Mouse (Mus musculus): ENCODE measurements around the gene Itga9. TPM values are rescaled to one million over a fixed set of nuclear protein-coding genes. Genes with fewer than 3 reads are reported as not detected.

Gene Itga9
- polyA plus RNA-seq, 2 experiments: 1.4 to 2.8 TPM

DNA sequence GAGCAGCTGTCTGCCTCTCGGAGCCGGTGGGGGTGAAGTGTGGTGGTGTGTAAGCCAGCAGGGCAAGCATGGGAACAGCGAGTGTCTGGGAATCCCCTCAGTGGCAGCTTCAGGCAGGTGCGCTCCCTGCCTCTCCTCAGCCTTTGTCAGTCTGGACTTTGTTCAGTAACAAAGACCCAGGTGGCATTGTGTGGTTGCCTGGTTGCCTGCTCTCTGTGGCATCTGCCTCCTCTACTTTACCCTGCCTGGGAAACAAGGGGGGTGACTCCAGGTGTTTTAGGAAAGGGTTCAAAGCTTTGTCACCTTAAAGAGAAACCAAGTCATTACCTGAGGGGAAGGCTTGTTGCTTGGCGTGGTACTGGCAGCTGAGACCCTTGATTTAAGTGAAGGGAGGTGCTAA, 108.0 kb downstream of the Itga9 start:
- Histone ChIP-seq H3K4me3 (ENCODE audit: insufficient read depth in 1 of 2, low read depth in 2 of 2, low read length in 2 of 2) (no peak overlapping the region), H3K36me3 (replicated peaks; ENCODE audit: control insufficient read depth, insufficient read depth, low read depth) (no peaks in the 10 kb centered on the region), H3K4me1 (replicated peaks; ENCODE audit: control insufficient read depth in 2 of 2, insufficient read depth in 2 of 2, low read length in 1 of 2) (peaks cover 0 to 5% of the 10 kb centered on the region in 2 experiments; a peak in 1 of 4 replicates), H3K9me3 (ENCODE audit: control insufficient read depth, low read length) (no peaks in the 10 kb centered on the region), H3K4me2 (ENCODE audit: low read depth) (no peak overlapping the region), H3K9ac (replicated peaks) (no peak overlapping the region), H3K27ac (no peak overlapping the region), H3K27me3 (ENCODE audit: control insufficient read depth, insufficient read depth, low read length) (no peaks in the 10 kb centered on the region)
- TF ChIP-seq CTCF (IDR thresholded peaks at IDR 0.05; ENCODE audit: low read depth) (no peak), EP300 (IDR thresholded peaks at IDR 0.05; ENCODE audit: low read depth) (no peak)
- ATAC-seq (ENCODE audit: insufficient read depth): no peak
- no peak for DNase-seq (ENCODE audit: low read depth in 3 of 3, low spot score in 3 of 3)
- WGBS (ENCODE audit: insufficient replicate concordance): 70% methylated on average over 5 of the region's 5 CpGs

DNA sequence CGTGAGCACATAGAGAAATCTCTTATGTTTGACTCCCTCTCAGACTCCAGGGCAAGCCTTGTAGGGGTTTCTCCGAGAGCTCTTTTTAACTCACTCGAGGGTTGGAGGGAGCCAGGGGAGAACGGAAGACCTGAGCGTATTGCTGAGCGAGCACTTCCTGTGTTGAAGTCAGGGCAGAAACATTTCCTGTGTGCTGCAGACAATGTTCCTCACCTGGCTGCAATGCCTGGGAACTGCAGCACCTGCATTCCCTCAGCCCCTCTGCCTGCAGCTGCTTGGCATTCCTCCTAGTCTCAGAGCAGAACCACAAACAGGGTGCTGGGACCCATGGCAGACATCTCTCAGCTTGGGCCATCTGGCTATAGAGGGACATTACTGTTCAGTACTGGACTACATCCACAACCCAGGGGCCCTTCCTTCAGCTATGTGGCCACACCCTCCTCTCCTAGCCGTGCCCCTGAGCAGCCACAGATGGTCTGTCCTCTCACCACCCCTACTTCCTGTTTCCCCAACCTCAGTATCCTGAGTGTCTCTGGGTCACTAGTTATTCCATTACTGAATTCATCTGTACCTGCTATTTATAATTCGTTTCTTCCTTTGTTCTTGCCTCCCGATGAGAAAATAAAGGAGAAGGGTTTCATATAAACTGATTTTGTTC, 109.6 kb downstream of the Itga9 start:
- no peak for ATAC-seq (ENCODE audit: insufficient read depth)

DNA sequence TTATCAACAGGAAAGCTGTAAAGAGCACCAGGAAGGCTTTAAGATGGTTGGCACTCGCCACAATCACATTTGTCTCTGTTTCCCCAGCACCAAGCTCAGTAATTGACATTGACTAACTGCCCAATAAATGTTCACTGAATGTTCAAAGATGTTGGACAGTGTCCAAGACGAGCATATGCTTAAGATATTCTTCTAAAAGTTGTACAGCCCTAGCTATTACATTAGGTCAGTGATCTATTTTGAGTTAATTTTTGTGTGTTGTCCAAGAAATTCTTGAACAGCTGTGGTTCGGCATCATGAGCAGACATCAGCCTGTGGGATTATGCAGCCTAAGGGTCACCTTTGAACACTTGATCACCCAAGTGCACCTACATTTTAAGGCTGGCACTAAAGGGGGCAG, 110.9 kb downstream of the Itga9 start:
- TF ChIP-seq CTCF (IDR thresholded peaks at IDR 0.05; ENCODE audit: low read depth) (no peak), EP300 (IDR thresholded peaks at IDR 0.05; ENCODE audit: low read depth) (no peak)
- Histone ChIP-seq H3K4me1 (replicated peaks; ENCODE audit: control insufficient read depth in 2 of 2, insufficient read depth in 2 of 2, low read length in 1 of 2) (peaks cover 0 to 5% of the 10 kb centered on the region in 2 experiments; a peak in 1 of 4 replicates), H3K27ac (no peak overlapping the region), H3K9ac (replicated peaks) (no peak overlapping the region), H3K27me3 (ENCODE audit: control insufficient read depth, insufficient read depth, low read length) (no peaks in the 10 kb centered on the region), H3K36me3 (replicated peaks; ENCODE audit: control insufficient read depth, insufficient read depth, low read depth) (no peaks in the 10 kb centered on the region), H3K9me3 (ENCODE audit: control insufficient read depth, low read length) (no peaks in the 10 kb centered on the region), H3K4me2 (ENCODE audit: low read depth) (no peak overlapping the region), H3K4me3 (ENCODE audit: insufficient read depth in 1 of 2, low read depth in 2 of 2, low read length in 2 of 2) (no peak overlapping the region)
- no peak for ATAC-seq (ENCODE audit: insufficient read depth)
- DNase-seq (ENCODE audit: low read depth in 3 of 3, low spot score in 3 of 3): no peak
- WGBS (ENCODE audit: insufficient replicate concordance): 53% methylated on average over 3 of the region's 3 CpGs

More for the DNA sequence above, 109.6 kb downstream of the Itga9 start:
- Histone ChIP-seq H3K36me3 (replicated peaks; ENCODE audit: control insufficient read depth, insufficient read depth, low read depth) (no peaks in the 10 kb centered on the region), H3K27ac (no peak overlapping the region), H3K4me3 (ENCODE audit: insufficient read depth in 1 of 2, low read depth in 2 of 2, low read length in 2 of 2) (no peak overlapping the region), H3K4me1 (replicated peaks; ENCODE audit: control insufficient read depth in 2 of 2, insufficient read depth in 2 of 2, low read length in 1 of 2) (peaks cover 0 to 5% of the 10 kb centered on the region in 2 experiments; a peak in 1 of 4 replicates), H3K27me3 (ENCODE audit: control insufficient read depth, insufficient read depth, low read length) (no peaks in the 10 kb centered on the region), H3K9ac (replicated peaks) (no peak overlapping the region), H3K9me3 (ENCODE audit: control insufficient read depth, low read length) (no peaks in the 10 kb centered on the region), H3K4me2 (ENCODE audit: low read depth) (no peak overlapping the region)
- no peak for DNase-seq (ENCODE audit: low read depth in 3 of 3, low spot score in 3 of 3)
- TF ChIP-seq CTCF (IDR thresholded peaks at IDR 0.05; ENCODE audit: low read depth) (peak; percentile 9; the same call in 1 of the 2 replicates), EP300 (IDR thresholded peaks at IDR 0.05; ENCODE audit: low read depth) (no peak)
- WGBS (ENCODE audit: insufficient replicate concordance): 21% methylated on average over 9 of the region's 9 CpGs

DNA sequence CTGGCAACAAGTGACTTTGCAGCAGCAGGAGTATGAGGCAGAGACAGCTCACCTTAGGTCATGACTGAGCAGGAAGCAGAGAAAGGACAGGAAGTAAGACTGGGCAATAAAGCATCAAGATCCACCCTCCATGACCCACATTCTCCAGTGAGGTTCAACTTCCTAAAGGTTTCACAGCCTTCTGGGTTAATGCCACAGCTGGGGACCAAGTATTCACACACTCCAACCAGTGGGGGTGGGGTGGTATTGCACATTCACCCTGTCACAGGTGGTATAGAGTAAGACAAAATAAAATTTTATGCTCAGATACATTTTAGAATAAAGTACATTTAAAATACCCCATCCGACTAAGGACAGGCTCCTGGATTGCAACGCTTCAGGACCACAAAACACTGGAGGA, 112.0 kb downstream of the Itga9 start:
- Histone ChIP-seq H3K9me3 (ENCODE audit: control insufficient read depth, low read length) (no peaks in the 10 kb centered on the region), H3K4me1 (replicated peaks; ENCODE audit: control insufficient read depth in 2 of 2, insufficient read depth in 2 of 2, low read length in 1 of 2) (peaks cover 0 to 5% of the 10 kb centered on the region in 2 experiments; a peak in 1 of 4 replicates), H3K27ac (no peak overlapping the region), H3K27me3 (ENCODE audit: control insufficient read depth, insufficient read depth, low read length) (no peaks in the 10 kb centered on the region), H3K4me2 (ENCODE audit: low read depth) (no peak overlapping the region), H3K9ac (replicated peaks) (no peak overlapping the region), H3K36me3 (replicated peaks; ENCODE audit: control insufficient read depth, insufficient read depth, low read depth) (no peaks in the 10 kb centered on the region), H3K4me3 (ENCODE audit: insufficient read depth in 1 of 2, low read depth in 2 of 2, low read length in 2 of 2) (no peak overlapping the region)
- ATAC-seq (ENCODE audit: insufficient read depth) (no peak), DNase-seq (ENCODE audit: low read depth in 3 of 3, low spot score in 3 of 3) (no peak)
- TF ChIP-seq CTCF (IDR thresholded peaks at IDR 0.05; ENCODE audit: low read depth) (no peak), EP300 (IDR thresholded peaks at IDR 0.05; ENCODE audit: low read depth) (no peak)
- WGBS (ENCODE audit: insufficient replicate concordance): 77% methylated on average over 2 of the region's 2 CpGs

DNA sequence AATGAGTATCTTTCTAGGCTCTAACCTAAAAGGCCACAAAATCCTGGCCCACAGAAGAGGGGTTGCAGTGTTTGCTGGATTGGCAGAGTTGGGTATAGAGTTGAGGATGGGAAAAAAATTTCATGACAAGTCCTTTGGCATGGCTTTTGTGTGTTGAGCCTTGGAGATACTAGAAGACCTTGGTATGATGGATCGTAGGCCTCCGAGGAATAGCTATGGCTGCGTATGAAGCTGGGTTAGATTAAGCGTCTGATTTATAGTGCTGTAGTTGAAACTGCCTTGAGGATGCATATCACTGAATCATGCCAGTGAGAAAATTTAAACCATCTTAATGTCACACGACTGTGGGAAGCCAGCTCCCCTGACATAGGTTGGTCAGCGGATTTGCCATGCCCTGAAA, 114.6 kb downstream of the Itga9 start:
- TF ChIP-seq EP300 (IDR thresholded peaks at IDR 0.05; ENCODE audit: low read depth): no peak
- TF ChIP-seq CTCF (IDR thresholded peaks at IDR 0.05; ENCODE audit: low read depth): no peak
- Histone ChIP-seq H3K9ac (replicated peaks) (no peak overlapping the region), H3K9me3 (ENCODE audit: control insufficient read depth, low read length) (no peaks in the 10 kb centered on the region), H3K4me2 (ENCODE audit: low read depth) (no peak overlapping the region), H3K4me1 (replicated peaks; ENCODE audit: control insufficient read depth in 2 of 2, insufficient read depth in 2 of 2, low read length in 1 of 2) (0 out of 4 replicates have a peak, but pooled peaks cover 0 to under 1% of the 10 kb centered on the region in 2 experiments), H3K27ac (no peak overlapping the region), H3K4me3 (ENCODE audit: insufficient read depth in 1 of 2, low read depth in 2 of 2, low read length in 2 of 2) (no peak overlapping the region), H3K27me3 (ENCODE audit: control insufficient read depth, insufficient read depth, low read length) (no peaks in the 10 kb centered on the region), H3K36me3 (replicated peaks; ENCODE audit: control insufficient read depth, insufficient read depth, low read depth) (no peaks in the 10 kb centered on the region)
- WGBS (ENCODE audit: insufficient replicate concordance): 76% methylated on average over 6 of the region's 6 CpGs
- DNase-seq (ENCODE audit: low read depth in 3 of 3, low spot score in 3 of 3): no peak
- no peak for ATAC-seq (ENCODE audit: insufficient read depth)

All from liver, embryonic 14.5 days (tissue).